In genomic region chr17:46578650-46579049, GRCm38 (mm10) we compare ENCODE assay signal across 15 mouse cellular contexts. TPM values are rescaled to one million over a fixed set of nuclear protein-coding genes. Genes with fewer than 3 reads are reported as not detected.
DNase-seq lines count a peak whose midpoint lies in the region; ATAC-seq and TF ChIP-seq lines count a peak whose summit lies in the region.
"Had no signal": no experiment of that assay in that cellular context is flagged by ENCODE, and none has a peak within 500 bp of the region (broad histone marks: within the 10 kb centered on the region; RNA-seq: fewer than 3 reads in every experiment).

No protein-coding gene starts in this region.

- peaks cover 87% of the 10 kb centered on the region for H3K36me3 ChIP-seq in intestine, embryonic 14.5 days (ENCODE audit: control insufficient read depth, insufficient read depth, low read length)
- peaks cover 40% of the 10 kb centered on the region for H3K36me3 ChIP-seq in intestine, embryonic 15.5 days
- H3K36me3 ChIP-seq in lung, embryonic 15.5 days = peaks cover 84% of the 10 kb centered on the region
- peaks cover 47% of the 10 kb centered on the region for H3K36me3 ChIP-seq in hindbrain, postnatal 0 days (ENCODE audit: insufficient read depth, low read length)

- peak; percentile 53 for TF ChIP-seq CTCF in hindbrain, postnatal 0 days (IDR thresholded peaks at IDR 0.05; ENCODE audit: low read depth)

- intact Hi-C loops in left cerebral cortex, postnatal 14 days (cut with DNase I) = no loop called here

- H3K9me3 ChIP-seq in intestine, embryonic 14.5 days (ENCODE audit: control insufficient read depth, low read length) = no peaks in the 10 kb centered on the region
- no peaks in the 10 kb centered on the region for H3K9me3 ChIP-seq in intestine, embryonic 15.5 days
- H3K9me3 ChIP-seq in lung, embryonic 15.5 days = no peaks in the 10 kb centered on the region
- H3K9me3 ChIP-seq in hindbrain, postnatal 0 days (ENCODE audit: low read length) = no peaks in the 10 kb centered on the region

- H3K4me3 ChIP-seq in intestine, embryonic 14.5 days (ENCODE audit: low read depth, low read length) = no peak overlapping the region
- no peak overlapping the region for H3K4me3 ChIP-seq in intestine, embryonic 15.5 days (replicated peaks)
- no peak overlapping the region for H3K4me3 ChIP-seq in lung, embryonic 15.5 days
- no peak overlapping the region for H3K4me3 ChIP-seq in hindbrain, postnatal 0 days (ENCODE audit: low read length)
- H3K4me3 ChIP-seq: forebrain, embryonic 10.5 days; megakaryocyte, embryonic 14.5 days; myocyte had no signal

- no peaks in the 10 kb centered on the region for H3K4me1 ChIP-seq in intestine, embryonic 14.5 days (replicated peaks; ENCODE audit: control insufficient read depth, insufficient read depth, low read length)
- no peaks in the 10 kb centered on the region for H3K4me1 ChIP-seq in intestine, embryonic 15.5 days (replicated peaks)
- H3K4me1 ChIP-seq in lung, embryonic 15.5 days = no peaks in the 10 kb centered on the region
- no peaks in the 10 kb centered on the region for H3K4me1 ChIP-seq in hindbrain, postnatal 0 days (ENCODE audit: insufficient read depth, low read length)
- H3K4me1 ChIP-seq: forebrain, embryonic 10.5 days; megakaryocyte, embryonic 14.5 days had no signal

- H3K27ac ChIP-seq in intestine, embryonic 14.5 days (ENCODE audit: low read depth) = no peak overlapping the region
- H3K27ac ChIP-seq in intestine, embryonic 15.5 days = no peak overlapping the region
- H3K27ac ChIP-seq in lung, embryonic 15.5 days = no peak overlapping the region
- H3K27ac ChIP-seq in hindbrain, postnatal 0 days = no peak overlapping the region
- H3K27ac ChIP-seq: forebrain, embryonic 10.5 days had no signal

- DNase-seq in intestine, embryonic 14.5 days (ENCODE audit: low spot score) = no peak
- DNase-seq in lung, adult 18-20 months = no peak
- DNase-seq in embryo, embryonic 10.5 days (ENCODE audit: low spot score) = peak; percentile 42
- peak; percentile 15 for DNase-seq in hindbrain, postnatal 0 days (ENCODE audit: low spot score)
- DNase-seq in left cerebral cortex, postnatal 14 days (ENCODE audit: low spot score in 2 of 2) = no peak
- DNase-seq: cerebellum, adult 8-10 months; heart, postnatal 10 days; kidney, adult 2 months had no signal

- ATAC-seq in intestine, embryonic 14.5 days (replicated peaks; ENCODE audit: low FRiP score, low TSS enrichment, low read depth) = peak; percentile 34; the same call in 1 of the 2 replicates
- no peak for ATAC-seq in intestine, embryonic 15.5 days
- 0 out of 2 replicates have a peak, but pooled peaks have one; percentile 24 for ATAC-seq in lung, embryonic 15.5 days (ENCODE audit: borderline replicate concordance, extremely low read depth, low FRiP score, low TSS enrichment)
- ATAC-seq in hindbrain, postnatal 0 days = peak; percentile 52; the same call in 1 of the 2 replicates
- ATAC-seq: CD4-positive, CD25-positive, alpha-beta regulatory T cell, adult 4 months had no signal

- WGBS in intestine, embryonic 14.5 days = 55% methylated on average over 5 of the region's 5 CpGs
- WGBS in intestine, embryonic 15.5 days = 64% methylated on average over 5 of the region's 5 CpGs
- WGBS in lung, embryonic 15.5 days = 59% methylated on average over 5 of the region's 5 CpGs
- 81% methylated on average over 5 of the region's 5 CpGs for WGBS in hindbrain, postnatal 0 days

- no peaks in the 10 kb centered on the region for H3K27me3 ChIP-seq in intestine, embryonic 14.5 days (replicated peaks; ENCODE audit: control insufficient read depth, insufficient read depth, low read length)
- no peaks in the 10 kb centered on the region for H3K27me3 ChIP-seq in intestine, embryonic 15.5 days (replicated peaks)
- H3K27me3 ChIP-seq in lung, embryonic 15.5 days = no peaks in the 10 kb centered on the region
- no peaks in the 10 kb centered on the region for H3K27me3 ChIP-seq in hindbrain, postnatal 0 days (ENCODE audit: insufficient read depth, low read length)

- H3K9ac ChIP-seq in intestine, embryonic 14.5 days (ENCODE audit: low read length) = no peak overlapping the region
- no peak overlapping the region for H3K9ac ChIP-seq in intestine, embryonic 15.5 days
- H3K9ac ChIP-seq in lung, embryonic 15.5 days = no peak overlapping the region
- no peak overlapping the region for H3K9ac ChIP-seq in hindbrain, postnatal 0 days (replicated peaks; ENCODE audit: low read length)

- H3K4me2 ChIP-seq in intestine, embryonic 14.5 days (ENCODE audit: low read length) = no peak overlapping the region
- no peak overlapping the region for H3K4me2 ChIP-seq in intestine, embryonic 15.5 days (replicated peaks)
- H3K4me2 ChIP-seq in lung, embryonic 15.5 days = no peak overlapping the region
- no peak overlapping the region for H3K4me2 ChIP-seq in hindbrain, postnatal 0 days (ENCODE audit: low read depth, low read length)
- H3K4me2 ChIP-seq: liver, embryonic 11.5 days had no signal

RNA-seq across cellular contexts. Expression of gene Srf, which starts 22.7 kb away (rescaled TPM):
- polyA plus RNA-seq in intestine, embryonic 14.5 days (2014; fragmentation: Nextera tagmentation; extraction: Ambion mirVana) = 11.9 and 12.4 TPM in 2 replicates
- 7.6 and 8.9 TPM in 2 replicates for polyA plus RNA-seq in intestine, embryonic 15.5 days (2015; fragmentation: Nextera tagmentation; extraction: Ambion mirVana)
- polyA plus RNA-seq in lung, embryonic 15.5 days (2015; fragmentation: Nextera tagmentation; extraction: Ambion mirVana) = 10.4 and 10.7 TPM in 2 replicates
- 67.0 and 67.3 TPM in 2 replicates for total RNA-seq in hindbrain, postnatal 0 days (2014; rRNA removed)
- 3.0 and 3.8 TPM in 2 replicates for polyA plus RNA-seq in hindbrain, postnatal 0 days (2015; fragmentation: Nextera tagmentation; extraction: Ambion mirVana)
- 10 to 100 TPM; 52.0 to 65.9 TPM for total RNA-seq in left cerebral cortex, postnatal 14 days (2021)

RNA-seq across cellular contexts. Expression of gene Cul9, which starts 32.5 kb away (rescaled TPM):
- polyA plus RNA-seq in intestine, embryonic 14.5 days (2014; fragmentation: Nextera tagmentation; extraction: Ambion mirVana) = 3.8 and 3.9 TPM in 2 replicates
- polyA plus RNA-seq in intestine, embryonic 15.5 days (2015; fragmentation: Nextera tagmentation; extraction: Ambion mirVana) = 2.8 and 3.4 TPM in 2 replicates
- polyA plus RNA-seq in lung, embryonic 15.5 days (2015; fragmentation: Nextera tagmentation; extraction: Ambion mirVana) = 2.9 and 3.4 TPM in 2 replicates
- total RNA-seq in hindbrain, postnatal 0 days (2014; rRNA removed) = 55.3 and 58.2 TPM in 2 replicates
- 12.2 and 14.4 TPM in 2 replicates for polyA plus RNA-seq in hindbrain, postnatal 0 days (2015; fragmentation: Nextera tagmentation; extraction: Ambion mirVana)
- 10 to 100 TPM; 49.3 to 50.8 TPM for total RNA-seq in left cerebral cortex, postnatal 14 days (2021)

RNA-seq across cellular contexts. Expression of gene Ptk7, which starts 50.7 kb away (rescaled TPM):
- 54.0 and 56.6 TPM in 2 replicates for polyA plus RNA-seq in intestine, embryonic 14.5 days (2014; fragmentation: Nextera tagmentation; extraction: Ambion mirVana)
- polyA plus RNA-seq in intestine, embryonic 15.5 days (2015; fragmentation: Nextera tagmentation; extraction: Ambion mirVana) = 61.8 and 66.2 TPM in 2 replicates
- polyA plus RNA-seq in lung, embryonic 15.5 days (2015; fragmentation: Nextera tagmentation; extraction: Ambion mirVana) = 134 and 142 TPM in 2 replicates
- 77.6 and 79.3 TPM in 2 replicates for total RNA-seq in hindbrain, postnatal 0 days (2014; rRNA removed)
- polyA plus RNA-seq in hindbrain, postnatal 0 days (2015; fragmentation: Nextera tagmentation; extraction: Ambion mirVana) = 24.5 and 25.1 TPM in 2 replicates
- 10 to 100 TPM; 13.8 to 13.9 TPM for total RNA-seq in left cerebral cortex, postnatal 14 days (2021)
- polyA plus RNA-seq: CD4-positive, CD25-positive, alpha-beta regulatory T cell, adult 4 months had no signal

Comparison
In these comparisons a context has a peak if more than half of its experiments do, and no peak if none do; other contexts are left out.
1. DNase-seq: peak in embryo, embryonic 10.5 days (single experiment) and hindbrain, postnatal 0 days (single experiment); none in intestine, embryonic 14.5 days (single experiment), lung, adult 18-20 months (0 of 2) and left cerebral cortex, postnatal 14 days (0 of 2).